Mouse (Mus musculus): ENCODE results near the gene S100pbp.

The S100pbp gene

GRCm38 (mm10) chr4:129105356-129105755 is 84.2 kb downstream of the S100pbp start, which contains the start of gene Tmem54:
Tmem54 (plus strand) TSS chr4:129105548.
- DNase-seq (ENCODE audit: low read depth, low spot score) = no peak

- no peak for DNase-seq (ENCODE audit: low read depth, low spot score)
Observed at GRCm38 (mm10) chr4:129102133-129102829, 87.2 kb downstream of the S100pbp start.
